Mouse (Mus musculus) neural tube, embryonic 15.5 days (tissue): ENCODE data around the gene Kifap3. TPM values are rescaled to one million over a fixed set of nuclear protein-coding genes. Genes with fewer than 3 reads are reported as not detected.
"Not testable (repeated sequence)": the region's sequence is repeated elsewhere in the genome, so short reads cannot be mapped to it uniquely, and the experiment has no call there.

Experiments used
- ATAC-seq: fragments of 200-750 bp; cut with Nextera tagmentation; 2 replicates; pipeline ENCODE4 v1.8.0; 2017; ENCODE audit warnings: mild to moderate bottlenecking, moderate TSS enrichment, moderate library complexity; ENCODE audit not compliant: low FRiP score
- H3K27ac ChIP-seq: fragments of 300-500 bp; sonication (generic); replicated peaks from 2 replicates; pipeline ENCODE4 v1.5.1; 2015; ENCODE audit warnings: mild to moderate bottlenecking, inconsistent platforms
- H3K27me3 ChIP-seq: fragments of 300-500 bp; sonication (generic); replicated peaks from 2 replicates; pipeline ENCODE4 v1.6.1; 2015; ENCODE audit warnings: inconsistent platforms
- H3K36me3 ChIP-seq: fragments of 300-500 bp; sonication (generic); 2 replicates; pipeline ENCODE4 v1.6.1; 2015; ENCODE audit warnings: inconsistent platforms
- H3K4me1 ChIP-seq: fragments of 300-500 bp; sonication (generic); 2 replicates; pipeline ENCODE4 v1.6.1; 2015; ENCODE audit warnings: inconsistent platforms
- H3K4me2 ChIP-seq: fragments of 300-500 bp; sonication (generic); 2 replicates; pipeline ENCODE4 v1.6.1; 2015; ENCODE audit warnings: inconsistent platforms, mild to moderate bottlenecking, moderate library complexity
- H3K4me3 ChIP-seq: fragments of 300-500 bp; sonication (generic); replicated peaks from 2 replicates; pipeline ENCODE4 v1.5.1; 2015; ENCODE audit warnings: mild to moderate bottlenecking, inconsistent platforms
- H3K9ac ChIP-seq: fragments of 300-500 bp; sonication (generic); replicated peaks from 2 replicates; pipeline ENCODE4 v1.6.1; 2015; ENCODE audit warnings: mild to moderate bottlenecking, inconsistent platforms
- H3K9me3 ChIP-seq: fragments of 300-500 bp; sonication (generic); replicated peaks from 2 replicates; pipeline ENCODE4 v1.6.1; 2016; ENCODE audit warnings: inconsistent platforms
- WGBS: fragments of 180-500 bp; shearing (Covaris S2); methylation state at CpG from one replicate; pipeline ENCODE4 v1.1.7; 2015; ENCODE audit warnings: mixed read lengths; 5-methylcytosine and 5-hydroxymethylcytosine counted together
- polyA plus RNA-seq: library from polyadenylated mRNA; unstranded; fragments of >200 nt; fragmentation: Nextera tagmentation; extraction: Ambion mirVana; gene quantifications from 2 replicates; pipeline ENCODE4 v1.2.1, GENCODE M21; 2015

Gene Kifap3
- polyA plus RNA-seq: 112 and 131 TPM in 2 replicates

- 2% methylated on average over 33 of the region's 48 CpGs for WGBS
- H3K9me3 ChIP-seq: 0 out of 2 replicates have a peak, but pooled peaks cover 5% of the 10 kb centered on the region
Observed at GRCm38 (mm10) chr1:163779336-163780115, at the start of gene Kifap3. TSS of gene Kifap3 (plus strand) at chr1:163779583.

GRCm38 (mm10) chr1:163731166-163731565 is 48.2 kb upstream of the Kifap3 start:
- H3K36me3 ChIP-seq, H3K4me3 ChIP-seq, ATAC-seq, H3K4me2 ChIP-seq, H3K9ac ChIP-seq, H3K27me3 ChIP-seq, H3K4me1 ChIP-seq, H3K27ac ChIP-seq, H3K9me3 ChIP-seq: not testable (repeated sequence)
- 94% methylated on average over 10 of the region's 10 CpGs for WGBS

More at GRCm38 (mm10) chr1:163779336-163780115, at the start of gene Kifap3:
- H3K27me3 ChIP-seq: no peaks in the 10 kb centered on the region
- peak within 1 kb of the TSS; percentile 89 for H3K27ac ChIP-seq
- peak; percentile 100 for ATAC-seq
- no peaks in the 10 kb centered on the region; the same call in 1 of the 2 replicates for H3K4me1 ChIP-seq
- H3K4me2 ChIP-seq: peak within 1 kb of the TSS; percentile 65
- peaks cover 5% of the 10 kb centered on the region for H3K36me3 ChIP-seq
- peak within 1 kb of the TSS; percentile 93 for H3K9ac ChIP-seq
- H3K4me3 ChIP-seq: peak within 1 kb of the TSS; percentile 95

- Histone ChIP-seq H3K4me1 (no peaks in the 10 kb centered on the region; the same call in 1 of the 2 replicates), H3K4me3 (no peak overlapping the region), H3K9me3 (peaks cover 3% of the 10 kb centered on the region; the same call in 1 of the 2 replicates), H3K27me3 (no peaks in the 10 kb centered on the region), H3K27ac (no peak overlapping the region), H3K9ac (no peak overlapping the region), H3K4me2 (no peak overlapping the region), H3K36me3 (no peaks in the 10 kb centered on the region)
- ATAC-seq: peak; percentile 11; the same call in 1 of the 2 replicates
- WGBS: 57% methylated on average over 10 of the region's 10 CpGs
Observed at GRCm38 (mm10) chr1:163736441-163737238, 42.7 kb upstream of the Kifap3 start.

- Histone ChIP-seq H3K36me3 (no peaks in the 10 kb centered on the region), H3K4me1 (no peaks in the 10 kb centered on the region; the same call in 1 of the 2 replicates), H3K9ac (no peak overlapping the region), H3K4me2 (no peak overlapping the region), H3K9me3 (peaks cover 3% of the 10 kb centered on the region; the same call in 1 of the 2 replicates), H3K4me3 (no peak overlapping the region), H3K27me3 (no peaks in the 10 kb centered on the region), H3K27ac (no peak overlapping the region)
- WGBS: 38% methylated on average over 1 of the region's 1 CpGs
- ATAC-seq: no peak
Observed at GRCm38 (mm10) chr1:163737239-163737533, 42.2 kb upstream of the Kifap3 start.

- Histone ChIP-seq H3K4me3 (no peak overlapping the region), H3K27me3 (no peaks in the 10 kb centered on the region), H3K4me1 (no peaks in the 10 kb centered on the region), H3K9me3 (no peaks in the 10 kb centered on the region), H3K9ac (no peak overlapping the region), H3K4me2 (no peak overlapping the region), H3K27ac (no peak overlapping the region), H3K36me3 (no peaks in the 10 kb centered on the region)
- 59% methylated on average over 4 of the region's 4 CpGs for WGBS
- ATAC-seq: no peak
Observed at GRCm38 (mm10) chr1:163751360-163751992, 27.9 kb upstream of the Kifap3 start.

- Histone ChIP-seq H3K4me1 (no peaks in the 10 kb centered on the region), H3K9ac (no peak overlapping the region), H3K4me3 (no peak overlapping the region), H3K4me2 (no peak overlapping the region), H3K9me3 (no peaks in the 10 kb centered on the region), H3K27me3 (no peaks in the 10 kb centered on the region), H3K27ac (no peak overlapping the region), H3K36me3 (no peaks in the 10 kb centered on the region)
- 86% methylated on average over 10 of the region's 10 CpGs for WGBS
- ATAC-seq: no peak
Observed at GRCm38 (mm10) chr1:163757462-163758207, 21.7 kb upstream of the Kifap3 start.

GRCm38 (mm10) chr1:163783577-163783976 is 4.2 kb downstream of the Kifap3 start:
- H3K9ac ChIP-seq, H3K27ac ChIP-seq, H3K9me3 ChIP-seq, ATAC-seq, H3K4me3 ChIP-seq, H3K27me3 ChIP-seq, H3K4me1 ChIP-seq, H3K4me2 ChIP-seq, H3K36me3 ChIP-seq: not testable (repeated sequence)
- WGBS: 97% methylated on average over 9 of the region's 11 CpGs

GRCm38 (mm10) chr1:163821365-163821764 is 42.0 kb downstream of the Kifap3 start:
- 74% methylated on average over 4 of the region's 4 CpGs for WGBS
- ATAC-seq: no peak

GRCm38 (mm10) chr1:163829482-163829881 is 50.1 kb downstream of the Kifap3 start:
- Histone ChIP-seq H3K9me3 (no peaks in the 10 kb centered on the region), H3K9ac (no peak overlapping the region), H3K27ac (no peak overlapping the region), H3K4me2 (no peak overlapping the region), H3K27me3 (no peaks in the 10 kb centered on the region), H3K36me3 (peaks cover 12% of the 10 kb centered on the region; the same call in 1 of the 2 replicates), H3K4me3 (no peak overlapping the region), H3K4me1 (no peaks in the 10 kb centered on the region)
- no peak for ATAC-seq

More at GRCm38 (mm10) chr1:163821365-163821764, 42.0 kb downstream of the Kifap3 start:
- Histone ChIP-seq H3K36me3 (peaks cover 13% of the 10 kb centered on the region), H3K9ac (no peak overlapping the region), H3K27me3 (no peaks in the 10 kb centered on the region), H3K4me3 (no peak overlapping the region), H3K27ac (no peak overlapping the region), H3K4me2 (no peak overlapping the region), H3K9me3 (no peaks in the 10 kb centered on the region), H3K4me1 (no peaks in the 10 kb centered on the region)

GRCm38 (mm10) chr1:163834066-163834465 is 54.7 kb downstream of the Kifap3 start:
- Histone ChIP-seq H3K27ac (no peak overlapping the region), H3K4me1 (no peaks in the 10 kb centered on the region), H3K9me3 (no peaks in the 10 kb centered on the region), H3K4me3 (no peak overlapping the region), H3K36me3 (peaks cover 5% of the 10 kb centered on the region; the same call in 1 of the 2 replicates), H3K9ac (no peak overlapping the region), H3K27me3 (no peaks in the 10 kb centered on the region), H3K4me2 (no peak overlapping the region)
- 88% methylated on average over 1 of the region's 1 CpGs for WGBS
- no peak; the same call in 1 of the 2 replicates for ATAC-seq

GRCm38 (mm10) chr1:163835062-163835461 is 55.7 kb downstream of the Kifap3 start:
- Histone ChIP-seq H3K27me3 (no peaks in the 10 kb centered on the region), H3K27ac (no peak overlapping the region), H3K4me1 (no peaks in the 10 kb centered on the region), H3K4me3 (no peak overlapping the region), H3K9ac (no peak overlapping the region), H3K36me3 (peaks cover 5% of the 10 kb centered on the region; the same call in 1 of the 2 replicates), H3K4me2 (no peak overlapping the region), H3K9me3 (no peaks in the 10 kb centered on the region)
- ATAC-seq: no peak
- WGBS: 92% methylated on average over 2 of the region's 2 CpGs
